Mouse (Mus musculus): Measurements from ENCODE around the gene Slc7a7. TPM values are rescaled to one million over a fixed set of nuclear protein-coding genes. Genes with fewer than 3 reads are reported as not detected.

The Slc7a7 gene
- polyA plus RNA-seq, 1 experiment from 2014 or later = 5.3 TPM

DNA sequence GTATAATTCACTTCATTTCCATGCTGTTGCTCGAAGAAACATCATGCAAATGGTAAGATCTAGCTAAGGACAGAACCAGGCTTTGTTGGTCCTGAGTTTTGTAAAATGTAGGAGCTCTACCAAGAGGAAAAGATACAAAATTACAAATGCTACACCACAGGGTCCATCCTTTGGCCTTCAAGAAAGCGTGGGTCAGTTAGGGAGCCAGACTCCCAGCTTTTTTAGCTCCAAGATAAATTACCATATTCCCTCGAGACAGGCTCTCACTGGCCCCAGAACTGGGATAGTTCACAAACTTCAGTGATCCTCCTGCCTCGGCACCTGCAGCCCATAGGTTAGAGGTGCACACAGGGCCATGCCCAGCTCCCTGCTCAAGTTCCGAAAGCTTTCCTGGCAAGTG is 93.1 kb downstream of the Slc7a7 start:
- H3K27ac ChIP-seq = no peak overlapping the region
- H3K4me1 ChIP-seq (replicated peaks) = no peaks in the 10 kb centered on the region
- H3K9me3 ChIP-seq = no peaks in the 10 kb centered on the region
- no peak overlapping the region for H3K9ac ChIP-seq (replicated peaks)
- H3K27me3 ChIP-seq = no peaks in the 10 kb centered on the region
- H3K4me2 ChIP-seq (replicated peaks) = no peak overlapping the region
- no peak overlapping the region for H3K4me3 ChIP-seq (replicated peaks)
- no peaks in the 10 kb centered on the region for H3K36me3 ChIP-seq
- no peak for ATAC-seq
- 86% methylated on average over 5 of the region's 5 CpGs for WGBS

DNA sequence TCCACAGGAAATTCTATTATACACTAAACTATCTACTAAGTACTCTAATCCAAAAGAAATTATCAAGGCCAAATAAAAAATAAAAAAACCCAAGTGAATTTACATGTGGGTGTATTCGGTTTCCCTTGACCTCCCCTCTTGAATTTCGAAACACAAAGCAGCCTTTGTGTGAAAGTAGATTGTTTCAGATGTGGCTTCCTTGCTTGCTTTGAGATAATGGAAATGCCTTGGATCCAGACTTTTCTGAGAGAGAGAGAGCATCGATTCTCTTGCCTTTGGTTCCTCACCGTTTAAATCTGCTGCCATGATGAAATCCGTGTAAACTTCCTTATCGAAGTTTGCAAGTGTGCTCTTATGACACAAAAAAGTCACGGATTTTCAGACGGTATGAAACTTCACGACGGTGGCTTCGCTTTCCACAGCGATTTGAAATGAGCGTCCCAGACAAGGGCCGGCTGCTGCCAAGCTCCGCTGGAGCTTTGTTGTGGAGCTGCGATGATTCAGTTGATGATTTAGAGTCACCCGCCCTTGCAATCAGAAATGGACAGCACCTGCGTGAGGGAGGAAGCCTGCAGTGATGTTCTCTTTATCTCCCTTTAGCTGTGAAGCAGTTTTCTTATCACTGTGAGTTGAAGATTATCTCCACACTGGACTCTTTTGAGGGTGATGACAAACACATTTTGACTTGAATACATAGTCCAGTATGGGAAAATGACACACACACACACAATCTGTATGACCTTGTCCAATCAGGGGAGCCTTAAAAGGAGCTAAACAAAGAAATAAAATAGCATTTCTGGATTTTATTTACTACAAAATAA is 95.8 kb downstream of the Slc7a7 start:
- 67% methylated on average over 18 of the region's 18 CpGs for WGBS

More for the DNA sequence above, 95.8 kb downstream of the Slc7a7 start:
- H3K4me1 ChIP-seq (replicated peaks) = no peaks in the 10 kb centered on the region
- H3K27me3 ChIP-seq = no peaks in the 10 kb centered on the region
- H3K27ac ChIP-seq = no peak overlapping the region
- H3K9me3 ChIP-seq = no peaks in the 10 kb centered on the region
- no peak for ATAC-seq
- H3K9ac ChIP-seq (replicated peaks) = no peak overlapping the region
- H3K4me2 ChIP-seq (replicated peaks) = no peak overlapping the region
- H3K4me3 ChIP-seq (replicated peaks) = no peak overlapping the region
- no peaks in the 10 kb centered on the region for H3K36me3 ChIP-seq

Other genes starting within 250 kb of the Slc7a7 start
- 289 and 300 TPM in 2 replicates for gene Dad1, start 163.7 kb downstream of the Slc7a7 start, polyA plus RNA-seq (2015; fragmentation: Nextera tagmentation; extraction: Ambion mirVana)
- gene Abhd4, start 163.6 kb downstream of the Slc7a7 start, polyA plus RNA-seq (2015; fragmentation: Nextera tagmentation; extraction: Ambion mirVana) = 38.2 and 43.7 TPM in 2 replicates
- not detected in 2 replicates for gene Olfr49, start 132.8 kb downstream of the Slc7a7 start, polyA plus RNA-seq (2015; fragmentation: Nextera tagmentation; extraction: Ambion mirVana)
- gene Oxa1l, start 56.9 kb downstream of the Slc7a7 start, polyA plus RNA-seq (2015; fragmentation: Nextera tagmentation; extraction: Ambion mirVana) = 43.1 and 47.3 TPM in 2 replicates
- 278 and 280 TPM in 2 replicates for gene Mrpl52, start 9.1 kb upstream of the Slc7a7 start, polyA plus RNA-seq (2015; fragmentation: Nextera tagmentation; extraction: Ambion mirVana)
- 50.1 and 55.9 TPM in 2 replicates for gene Mmp14, start 13.8 kb upstream of the Slc7a7 start, polyA plus RNA-seq (2015; fragmentation: Nextera tagmentation; extraction: Ambion mirVana)
- gene Lrp10, start 46.4 kb upstream of the Slc7a7 start, polyA plus RNA-seq (2015; fragmentation: Nextera tagmentation; extraction: Ambion mirVana) = 22.3 and 27.5 TPM in 2 replicates
- 44.3 and 52.3 TPM in 2 replicates for gene Rem2, start 58.3 kb upstream of the Slc7a7 start, polyA plus RNA-seq (2015; fragmentation: Nextera tagmentation; extraction: Ambion mirVana)
- gene Prmt5, start 99.7 kb upstream of the Slc7a7 start, polyA plus RNA-seq (2015; fragmentation: Nextera tagmentation; extraction: Ambion mirVana) = 101 and 107 TPM in 2 replicates
- gene Haus4, start 136.8 kb upstream of the Slc7a7 start, polyA plus RNA-seq (2015; fragmentation: Nextera tagmentation; extraction: Ambion mirVana) = 19.2 and 21.7 TPM in 2 replicates
- gene Ajuba, start 159.8 kb upstream of the Slc7a7 start, polyA plus RNA-seq (2015; fragmentation: Nextera tagmentation; extraction: Ambion mirVana) = 13.5 and 18.0 TPM in 2 replicates
- 8.7 and 9.3 TPM in 2 replicates for gene 4931414P19Rik, start 188.2 kb upstream of the Slc7a7 start, polyA plus RNA-seq (2015; fragmentation: Nextera tagmentation; extraction: Ambion mirVana)
- gene Psmb5, start 200.2 kb upstream of the Slc7a7 start, polyA plus RNA-seq (2015; fragmentation: Nextera tagmentation; extraction: Ambion mirVana) = 438 and 468 TPM in 2 replicates
- gene Psmb11, start 203.7 kb upstream of the Slc7a7 start, polyA plus RNA-seq (2015; fragmentation: Nextera tagmentation; extraction: Ambion mirVana) = 0.15 TPM in 1 of 2 replicates, not detected in the other
- not detected in 2 replicates for gene Gm17606, start 223.2 kb upstream of the Slc7a7 start, polyA plus RNA-seq (2015; fragmentation: Nextera tagmentation; extraction: Ambion mirVana)
- 9.5 and 12.3 TPM in 2 replicates for gene Cdh24, start 223.6 kb upstream of the Slc7a7 start, polyA plus RNA-seq (2015; fragmentation: Nextera tagmentation; extraction: Ambion mirVana)

All from midbrain, embryonic 13.5 days (tissue).